Mouse (Mus musculus): ENCODE data around the gene Aqp9. TPM values are rescaled to one million over a fixed set of nuclear protein-coding genes. Genes with fewer than 3 reads are reported as not detected.

The Aqp9 gene
- total and polyA plus RNA-seq, 3 experiments, result 64.8 to 76.1 TPM; not detected in 1

- TF ChIP-seq JUND (IDR thresholded peaks at IDR 0.05; ENCODE audit: low read depth, low read length), result no peak
- no peak for TF ChIP-seq RCOR1 (IDR thresholded peaks at IDR 0.05; ENCODE audit: low read depth, low read length)
- TF ChIP-seq POLR2AphosphoS2 (IDR thresholded peaks at IDR 0.05; ENCODE audit: low read length), result no peak
- peak; percentile 86 for TF ChIP-seq ETS1 (IDR thresholded peaks at IDR 0.05; ENCODE audit: low read depth, low read length)
- no peak for TF ChIP-seq CHD2 (IDR thresholded peaks at IDR 0.05; ENCODE audit: low read length)
- peak; percentile 95 for TF ChIP-seq USF1 (IDR thresholded peaks at IDR 0.05; ENCODE audit: low read depth, low read length)
- peak; percentile 92 for TF ChIP-seq GATA1 (IDR thresholded peaks at IDR 0.05; ENCODE audit: low read depth, low read length)
- TF ChIP-seq MAZ (IDR thresholded peaks at IDR 0.05; ENCODE audit: low read depth, low read length), result no peak
- TF ChIP-seq KAT2A (conservative IDR thresholded peaks at IDR 0.05; ENCODE audit: low read depth, low read length), result no peak
- TF ChIP-seq BHLHE40 (IDR thresholded peaks at IDR 0.05; ENCODE audit: borderline replicate concordance, low read depth, low read length), result peak; percentile 48; the same call in 1 of the 2 replicates
These were observed 11.9 kb downstream of the Aqp9 start (continued) for GRCm38 (mm10) chr9:71156447-71157035.

- Histone ChIP-seq H3K9ac (ENCODE audit: control insufficient read depth, low read depth, low read length, poor library complexity, severe bottlenecking) (peak overlapping the region; percentile 78), H3K27me3 (ENCODE audit: control insufficient read depth in 1 of 2, insufficient read depth in 2 of 2, low read length in 2 of 2) (no peaks in the 10 kb centered on the region), H3K36me3 (ENCODE audit: control insufficient read depth in 1 of 2, insufficient read depth in 2 of 2, low read length in 2 of 2) (peaks cover 6 to 88% of the 10 kb centered on the region in 2 experiments), H3K79me2 (ENCODE audit: control insufficient read depth, insufficient read depth, low read length, poor library complexity) (peaks cover 49% of the 10 kb centered on the region), H3K27ac (ENCODE audit: control insufficient read depth, low read depth, low read length) (peak overlapping the region; percentile 99), H3K4me3 (ENCODE audit: control insufficient read depth in 1 of 2, insufficient read depth in 1 of 2, low read depth in 2 of 2, low read length in 2 of 2) (no peak overlapping the region), H3K4me1 (ENCODE audit: control insufficient read depth in 1 of 2, insufficient read depth in 2 of 2, low read length in 2 of 2) (peaks cover 60 to 77% of the 10 kb centered on the region in 2 experiments), H3K9me3 (replicated peaks; ENCODE audit: insufficient read depth, low read length) (no peaks in the 10 kb centered on the region)
- peak; percentile 44 for DNase-seq (ENCODE audit: low read depth, low spot score)
- TF ChIP-seq CHD1 (IDR thresholded peaks at IDR 0.05; ENCODE audit: low read depth, low read length) (0 out of 2 replicates have a peak, but pooled peaks have one; percentile 47), ELF1 (IDR thresholded peaks at IDR 0.05; ENCODE audit: low read depth, low read length) (no peak)
These were observed 13.0 kb downstream of the Aqp9 start for GRCm38 (mm10) chr9:71155399-71156005.

GRCm38 (mm10) chr9:71151386-71151785 lies 17.1 kb downstream of the Aqp9 start:
- Histone ChIP-seq H3K27ac (ENCODE audit: control insufficient read depth, low read depth, low read length) (peak overlapping the region; percentile 75), H3K36me3 (ENCODE audit: control insufficient read depth in 1 of 2, insufficient read depth in 2 of 2, low read length in 2 of 2) (peaks cover 19 to 66% of the 10 kb centered on the region in 2 experiments), H3K79me2 (ENCODE audit: control insufficient read depth, insufficient read depth, low read length, poor library complexity) (peaks cover 42% of the 10 kb centered on the region), H3K27me3 (ENCODE audit: control insufficient read depth in 1 of 2, insufficient read depth in 2 of 2, low read length in 2 of 2) (no peaks in the 10 kb centered on the region), H3K9me3 (replicated peaks; ENCODE audit: insufficient read depth, low read length) (no peaks in the 10 kb centered on the region), H3K4me1 (ENCODE audit: control insufficient read depth in 1 of 2, insufficient read depth in 2 of 2, low read length in 2 of 2) (peaks cover 47 to 54% of the 10 kb centered on the region in 2 experiments), H3K9ac (ENCODE audit: control insufficient read depth, low read depth, low read length, poor library complexity, severe bottlenecking) (peak overlapping the region; percentile 50), H3K4me3 (ENCODE audit: control insufficient read depth in 1 of 2, insufficient read depth in 1 of 2, low read depth in 2 of 2, low read length in 2 of 2) (peak overlapping the region; percentile 3 to 25; a peak in 2 of 4 replicates)
- peak; percentile 33 for DNase-seq (ENCODE audit: low read depth, low spot score)
- 0 out of 2 replicates have a peak, but pooled peaks have one; percentile 10 for TF ChIP-seq TCF12 (IDR thresholded peaks at IDR 0.05; ENCODE audit: low read depth, low read length)
- TF ChIP-seq GATA1 (IDR thresholded peaks at IDR 0.05; ENCODE audit: low read depth, low read length), result peak; percentile 59
- no peak for TF ChIP-seq POLR2AphosphoS5 (IDR thresholded peaks at IDR 0.05; ENCODE audit: borderline replicate concordance, low read depth, low read length)

All from MEL (cell line).